Mouse (Mus musculus): Measurements from ENCODE around the gene Tpmt.

The Tpmt gene

DNA sequence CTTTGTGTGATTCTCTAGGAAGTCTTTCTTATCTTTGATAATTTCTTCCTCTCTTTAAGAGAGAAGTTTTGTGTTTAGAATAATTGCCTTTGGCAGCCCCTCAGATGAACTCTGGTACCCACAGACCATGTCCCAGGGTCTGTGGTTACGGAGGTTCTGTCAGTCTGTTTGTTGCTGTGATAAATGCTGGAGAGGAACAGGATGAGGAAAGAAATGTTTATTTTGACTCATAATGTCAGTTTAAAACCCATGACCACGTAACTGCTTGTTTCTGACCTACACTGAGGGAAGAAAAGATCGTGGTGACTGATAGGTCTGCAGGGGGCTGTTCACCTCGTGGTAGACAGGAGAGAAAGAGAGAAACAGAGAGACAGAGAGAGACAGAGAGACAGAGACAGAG lies 68.6 kb downstream of the Tpmt start:
- no peak for DNase-seq (ENCODE audit: low spot score)

DNA sequence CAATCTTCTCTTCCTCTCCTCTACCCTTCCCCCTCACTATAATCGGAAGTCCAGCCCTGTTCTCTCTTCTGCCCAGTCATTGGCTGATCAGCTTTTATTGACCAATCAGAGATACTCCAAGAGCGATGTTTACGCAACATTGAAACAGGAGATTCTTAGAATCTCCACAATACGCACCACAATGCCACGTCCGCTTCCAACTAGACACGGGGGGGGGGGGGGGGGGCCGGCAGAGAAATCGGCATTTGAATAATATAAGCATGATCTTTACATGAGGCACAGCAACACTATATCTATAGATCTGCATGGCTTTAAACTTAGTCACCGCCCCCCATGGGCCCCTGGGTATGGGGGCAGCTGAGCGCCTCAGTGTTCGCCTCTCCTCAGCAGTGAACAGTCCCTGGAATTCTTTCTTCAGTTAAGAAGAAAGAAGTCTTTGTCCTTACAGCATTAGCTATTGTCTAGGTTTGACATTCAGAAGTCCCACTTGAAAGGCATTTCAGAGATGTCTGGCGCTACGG lies 69.4 kb downstream of the Tpmt start:
- DNase-seq (ENCODE audit: low spot score), result no peak
